Mouse (Mus musculus) left cerebral cortex, adult 2 months (tissue): ENCODE measurements at regions not wholly inside any gene's neighbourhood (a gene's known extent, or its start where the extent isn't known, plus 50 kb on each side); places are given as distances from the start of the nearest gene placed in this dataset.

Experiments
- DNase-seq, 2 experiments: peaks; one replicate each; pipeline ENCODE4 v3.0.0; 2021 to 2022; ENCODE audit warnings: low spot score in 2 of 2, mixed read lengths in 1 of 2; ENCODE audit errors: extremely low spot score in 1 of 2
- H3K27ac ChIP-seq: fragments of 200-600 bp; 2 replicates; pipeline ENCODE4 v1.8.1; 2022
- H3K4me3 ChIP-seq: fragments of 200-600 bp; 2 replicates; pipeline ENCODE4 v1.8.1; 2022
- CTCF ChIP-seq: fragments of 200-600 bp; IDR thresholded peaks from 2 replicates; pipeline ENCODE4 v1.8.1; 2022; ENCODE audit warnings: antibody characterized with exemption, mild to moderate bottlenecking, moderate library complexity
- intact Hi-C: fragments of 180-260 bp; cut with DNase I; formaldehyde crosslinking; loops from one replicate; pipeline ENCODE4 v1.15.1; 2025

DNA sequence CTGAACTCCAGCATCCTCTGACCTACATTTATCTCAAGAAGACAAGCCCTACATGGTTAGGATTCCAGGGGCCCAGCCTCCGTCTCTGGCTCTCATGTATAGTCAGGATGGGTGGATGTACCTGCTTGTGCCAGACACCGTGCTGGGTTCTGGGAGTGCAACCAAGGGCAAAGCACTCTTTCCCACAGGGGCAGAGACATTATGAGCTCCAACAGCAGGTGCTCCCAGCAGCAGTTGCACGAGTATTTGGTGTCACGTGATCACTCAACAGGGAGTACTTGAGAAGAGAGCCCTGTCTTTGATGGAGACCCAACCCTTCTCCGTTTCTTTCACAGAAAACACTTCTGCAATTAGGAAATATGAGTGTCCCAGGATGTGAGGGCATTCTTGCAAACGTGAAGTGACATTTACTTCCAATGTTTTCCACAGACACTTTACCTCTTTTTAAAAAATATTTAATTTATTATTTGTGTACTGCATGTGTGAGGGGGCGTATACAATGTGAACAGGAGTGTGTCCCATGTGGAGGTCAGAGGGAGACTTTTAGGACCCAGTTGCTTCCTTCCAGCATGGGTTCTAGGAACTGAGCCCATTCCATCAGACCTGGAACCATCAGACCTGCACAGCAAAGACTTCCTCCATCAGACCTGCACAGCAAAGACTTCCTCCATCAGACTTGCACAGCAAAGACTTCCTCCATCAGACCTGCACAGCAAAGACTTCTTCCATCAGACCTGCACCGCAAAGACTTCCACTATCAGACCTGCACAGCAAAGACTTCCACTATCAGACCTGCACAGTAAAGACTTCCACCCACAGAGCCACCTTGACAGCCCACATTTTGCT is 95.5 kb upstream of the Cpm start:
- no peak overlapping the region for H3K27ac ChIP-seq
- TF ChIP-seq CTCF = no peak
- no peak for DNase-seq
- intact Hi-C loops = no loop called here
- no peak overlapping the region for H3K4me3 ChIP-seq

GRCm38 (mm10) chr10:117532750-117533540 is 96.4 kb upstream of the Cpm start:
- Histone ChIP-seq H3K27ac (no peak overlapping the region), H3K4me3 (no peak overlapping the region)
- intact Hi-C loops = no loop called here
- DNase-seq = no peak
- no peak for TF ChIP-seq CTCF

- intact Hi-C loops = no loop called here
- no peak for TF ChIP-seq CTCF
These were observed 97.2 kb upstream of the Cpm start for GRCm38 (mm10) chr10:117531798-117532747.

DNA sequence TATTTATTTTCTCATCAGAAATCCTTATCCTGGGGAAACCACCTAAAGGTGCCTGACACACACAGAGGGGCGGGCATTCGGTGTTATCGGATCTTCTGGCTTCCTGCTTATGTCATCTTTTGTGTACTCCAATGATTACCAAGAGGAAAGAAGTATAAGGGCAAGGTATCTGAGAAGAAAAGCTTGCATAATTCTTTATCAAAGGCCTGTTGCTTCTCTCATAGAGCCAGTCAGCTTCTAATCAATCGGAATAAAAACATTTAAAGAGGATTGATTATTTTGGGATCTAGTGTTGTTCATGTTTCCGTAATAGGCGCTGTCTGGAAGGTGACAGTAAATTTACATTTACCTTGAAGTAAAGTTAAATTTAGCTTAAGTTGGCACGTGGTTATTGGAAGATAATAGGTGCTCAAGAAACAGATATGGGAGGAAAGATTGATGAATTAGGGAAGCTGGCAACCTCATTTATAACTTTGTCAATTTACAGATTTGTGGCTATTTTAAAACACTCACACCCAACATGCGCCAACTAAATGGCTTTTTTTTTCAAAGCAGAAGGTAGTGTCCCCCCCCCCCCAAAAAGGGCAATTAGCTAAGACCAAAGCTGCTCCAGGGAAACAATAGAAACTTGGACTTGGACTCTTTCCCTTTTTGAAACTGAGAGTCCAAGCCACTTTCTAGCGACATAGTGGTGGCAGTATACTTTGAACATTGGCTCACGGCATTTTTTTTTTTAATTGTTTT is 98.3 kb upstream of the Cpm start:
- intact Hi-C loops = no loop called here
- TF ChIP-seq CTCF = no peak
- DNase-seq = no peak
- Histone ChIP-seq H3K4me3 (no peak overlapping the region), H3K27ac (no peak overlapping the region)

More at GRCm38 (mm10) chr10:117531798-117532747, 97.2 kb upstream of the Cpm start:
- DNase-seq = no peak
- H3K27ac ChIP-seq = no peak overlapping the region
- H3K4me3 ChIP-seq = no peak overlapping the region

- intact Hi-C loops = no loop called here
- Histone ChIP-seq H3K27ac (no peak overlapping the region), H3K4me3 (no peak overlapping the region)
- no peak for DNase-seq
- no peak for TF ChIP-seq CTCF
These were observed 99.1 kb upstream of the Cpm start for GRCm38 (mm10) chr10:117530007-117530858.

GRCm38 (mm10) chr10:117529269-117530006 is 99.9 kb upstream of the Cpm start:
- Histone ChIP-seq H3K4me3 (no peak overlapping the region), H3K27ac (no peak overlapping the region)
- intact Hi-C loops = no loop called here
- DNase-seq = no peak
- TF ChIP-seq CTCF = no peak

GRCm38 (mm10) chr10:117528575-117529268 is 100.6 kb upstream of the Cpm start:
- no peak for DNase-seq
- Histone ChIP-seq H3K27ac (no peak overlapping the region), H3K4me3 (no peak overlapping the region)
- TF ChIP-seq CTCF = no peak
- intact Hi-C loops = no loop called here

DNA sequence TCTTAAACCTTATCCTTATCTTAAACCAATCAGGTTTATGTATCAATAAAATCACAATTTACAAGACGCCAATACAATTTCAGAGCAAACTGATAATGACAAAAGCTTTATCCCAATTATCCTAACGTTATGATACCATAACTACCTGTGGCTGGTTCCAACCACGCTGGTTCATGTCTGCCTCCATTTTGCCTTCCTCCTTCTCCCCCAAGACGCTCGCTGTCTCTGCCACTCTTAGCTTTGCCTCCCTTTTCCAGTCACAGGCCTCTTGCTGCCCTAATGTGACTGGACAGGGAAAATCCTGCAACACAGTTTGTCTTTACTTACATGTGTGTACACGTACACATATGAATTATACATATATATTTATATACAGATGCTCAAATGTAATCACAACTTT is 101.3 kb upstream of the Cpm start:
- H3K4me3 ChIP-seq = no peak overlapping the region
- no peak for TF ChIP-seq CTCF
- no peak for DNase-seq
- no peak overlapping the region for H3K27ac ChIP-seq
- intact Hi-C loops = no loop called here

GRCm38 (mm10) chr10:117527243-117527642 is 102.1 kb upstream of the Cpm start:
- Histone ChIP-seq H3K4me3 (no peak overlapping the region), H3K27ac (no peak overlapping the region)
- intact Hi-C loops = no loop called here

More at GRCm38 (mm10) chr10:117527243-117527642, 102.1 kb upstream of the Cpm start:
- DNase-seq = no peak
- no peak for TF ChIP-seq CTCF
